Mouse (Mus musculus) yolk sac, embryonic 10.5 days (tissue): Measurements from ENCODE around the gene Lgals2.
"Not testable (repeated sequence)": the region's sequence is repeated elsewhere in the genome, so short reads cannot be mapped to it uniquely, and the experiment has no call there.

Experiments used
- DNase-seq: peaks from one replicate; pipeline ENCODE4 v3.0.0-alpha.2; 2017; ENCODE audit warnings: low spot score

The Lgals2 gene

GRCm38 (mm10) chr15:78855303-78855965 lies at the start of gene Lgals2:
Lgals2 (minus strand) TSS chr15:78855529.
- peak; percentile 71 for DNase-seq

- DNase-seq, result no peak
These were observed 47.9 kb upstream of the Lgals2 start for GRCm38 (mm10) chr15:78903243-78903642.

- DNase-seq, result no peak
These were observed 46.1 kb upstream of the Lgals2 start for GRCm38 (mm10) chr15:78901422-78901789.

- no peak for DNase-seq
These were observed 45.5 kb upstream of the Lgals2 start for GRCm38 (mm10) chr15:78900585-78901421.

- no peak for DNase-seq
These were observed 44.6 kb upstream of the Lgals2 start, which contains the start of gene Sh3bp1 for GRCm38 (mm10) chr15:78899740-78900584. Sh3bp1 (plus strand) TSS chr15:78899768.

GRCm38 (mm10) chr15:78899409-78899739 lies 44.0 kb upstream of the Lgals2 start, which contains the start of gene Gm49510:
Gm49510 (plus strand) TSS chr15:78899667.
- peak; percentile 85 for DNase-seq

- DNase-seq, result no peak
These were observed 43.2 kb upstream of the Lgals2 start for GRCm38 (mm10) chr15:78898507-78899001.

- DNase-seq, result peak; percentile 67
These were observed 42.2 kb upstream of the Lgals2 start for GRCm38 (mm10) chr15:78897488-78897887.

- DNase-seq, result peak; percentile 69
These were observed 40.8 kb upstream of the Lgals2 start for GRCm38 (mm10) chr15:78896149-78896548.

GRCm38 (mm10) chr15:78895741-78896140 lies 40.4 kb upstream of the Lgals2 start:
- DNase-seq, result no peak

- no peak for DNase-seq
These were observed 39.4 kb upstream of the Lgals2 start for GRCm38 (mm10) chr15:78894726-78895125.

GRCm38 (mm10) chr15:78892440-78892839 lies 37.1 kb upstream of the Lgals2 start:
- no peak for DNase-seq

GRCm38 (mm10) chr15:78889401-78889853 lies 34.1 kb upstream of the Lgals2 start:
- peak; percentile 70 for DNase-seq

- no peak for DNase-seq
These were observed 26.5 kb upstream of the Lgals2 start for GRCm38 (mm10) chr15:78881828-78882227.

- DNase-seq, result no peak
These were observed 25.1 kb upstream of the Lgals2 start for GRCm38 (mm10) chr15:78880432-78880831.

GRCm38 (mm10) chr15:78878792-78879516 lies 23.6 kb upstream of the Lgals2 start:
- not testable (repeated sequence) for DNase-seq

GRCm38 (mm10) chr15:78877810-78878390 lies 22.6 kb upstream of the Lgals2 start:
- DNase-seq, result no peak

GRCm38 (mm10) chr15:78876991-78877809 lies 21.9 kb upstream of the Lgals2 start, which contains the start of gene Gga1:
Gga1 (plus strand) TSS chr15:78877190.
- DNase-seq, result peak; percentile 94

GRCm38 (mm10) chr15:78876258-78876696 lies 20.9 kb upstream of the Lgals2 start:
- DNase-seq, result peak; percentile 77

GRCm38 (mm10) chr15:78875537-78875936 lies 20.2 kb upstream of the Lgals2 start:
- no peak for DNase-seq
